Mouse (Mus musculus) megakaryocyte, embryonic 14.5 days (primary cell): ENCODE results near the gene Chrne. TPM values are rescaled to one million over a fixed set of nuclear protein-coding genes. Genes with fewer than 3 reads are reported as not detected.

Experiments used
- H3K27me3 ChIP-seq: replicated peaks from 2 replicates; pipeline ENCODE3; 2012; ENCODE audit warnings: inconsistent platforms
- H3K36me3 ChIP-seq: replicated peaks from 2 replicates; pipeline ENCODE3; 2012; ENCODE audit warnings: low read length, inconsistent platforms, mixed read lengths
- H3K4me1 ChIP-seq: 2 replicates; pipeline ENCODE4 v1.6.1; 2012; ENCODE audit warnings: inconsistent platforms
- H3K4me3 ChIP-seq: replicated peaks from 2 replicates; pipeline ENCODE3; 2012; ENCODE audit warnings: moderate library complexity, mild to moderate bottlenecking, inconsistent platforms
- H3K9me3 ChIP-seq: 2 replicates; pipeline ENCODE4 v1.6.1; 2012; ENCODE audit warnings: inconsistent platforms
- FLI1 ChIP-seq: IDR thresholded peaks from 2 replicates; pipeline ENCODE4 v1.6.1; 2012; ENCODE audit warnings: low read length, inconsistent platforms, mixed read lengths
- GATA1 ChIP-seq: IDR thresholded peaks from 3 replicates; pipeline ENCODE4 v1.6.1; 2012; ENCODE audit warnings: mixed read lengths, low read length, inconsistent platforms, borderline replicate concordance
- polyA plus RNA-seq: library from polyadenylated mRNA; stranded (reverse); fragments of >175 nt; gene quantifications from 2 replicates; pipeline ENCODE4 v1.2.3, GENCODE M21; 2012; ENCODE audit warnings: low replicate concordance; ENCODE audit not compliant: insufficient read depth

The Chrne gene
- polyA plus RNA-seq, 1 experiment: 0.83 TPM

DNA sequence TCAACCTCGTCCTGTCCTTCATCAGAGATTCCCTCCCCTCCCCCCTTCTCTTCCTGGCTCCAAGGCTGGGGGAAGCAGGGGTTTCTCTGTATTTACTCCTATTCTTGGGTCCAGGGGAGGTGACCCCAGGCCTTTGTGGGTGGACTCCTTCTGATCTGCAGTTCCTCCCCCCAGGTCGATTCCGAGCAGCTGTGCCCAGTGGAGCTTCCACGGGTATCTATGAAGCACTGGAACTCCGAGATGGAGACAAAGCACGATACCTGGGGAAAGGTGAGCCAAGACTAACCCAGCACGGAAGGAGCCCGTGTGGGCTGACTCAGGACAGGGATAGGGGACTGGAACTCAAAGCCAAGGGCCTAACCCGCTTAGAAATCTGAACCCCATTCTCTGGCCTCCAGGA lies 39.0 kb upstream of the Chrne start:
- H3K9me3 ChIP-seq: no peaks in the 10 kb centered on the region
- TF ChIP-seq FLI1 (no peak), GATA1 (no peak)
- H3K36me3 ChIP-seq: peaks cover 46% of the 10 kb centered on the region
- H3K4me1 ChIP-seq: peaks cover 67% of the 10 kb centered on the region
- H3K27me3 ChIP-seq: no peaks in the 10 kb centered on the region
- peak overlapping the region; percentile 14 for H3K4me3 ChIP-seq

DNA sequence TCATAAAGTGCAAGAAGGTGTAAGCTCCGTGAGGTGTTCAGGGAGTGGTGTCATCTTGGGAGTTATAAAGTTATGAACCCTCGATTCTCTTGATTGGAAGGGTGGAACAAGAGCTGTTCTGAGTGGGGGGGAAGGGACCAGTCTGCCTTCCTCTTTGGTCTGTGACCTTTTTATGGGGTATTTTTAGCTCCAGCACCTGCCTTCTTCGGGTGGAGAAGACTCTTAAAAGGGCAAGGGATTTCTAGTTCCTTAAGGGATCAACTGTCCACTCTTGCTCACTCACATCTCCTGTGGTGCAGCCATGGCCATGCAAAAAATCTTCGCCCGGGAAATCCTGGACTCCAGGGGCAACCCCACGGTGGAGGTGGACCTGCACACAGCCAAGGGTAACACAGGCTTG lies 38.6 kb upstream of the Chrne start:
- Histone ChIP-seq H3K36me3 (peaks cover 46% of the 10 kb centered on the region), H3K27me3 (no peaks in the 10 kb centered on the region), H3K4me3 (peak overlapping the region; percentile 14), H3K9me3 (no peaks in the 10 kb centered on the region), H3K4me1 (peaks cover 65% of the 10 kb centered on the region)
- TF ChIP-seq FLI1 (no peak), GATA1 (no peak)

DNA sequence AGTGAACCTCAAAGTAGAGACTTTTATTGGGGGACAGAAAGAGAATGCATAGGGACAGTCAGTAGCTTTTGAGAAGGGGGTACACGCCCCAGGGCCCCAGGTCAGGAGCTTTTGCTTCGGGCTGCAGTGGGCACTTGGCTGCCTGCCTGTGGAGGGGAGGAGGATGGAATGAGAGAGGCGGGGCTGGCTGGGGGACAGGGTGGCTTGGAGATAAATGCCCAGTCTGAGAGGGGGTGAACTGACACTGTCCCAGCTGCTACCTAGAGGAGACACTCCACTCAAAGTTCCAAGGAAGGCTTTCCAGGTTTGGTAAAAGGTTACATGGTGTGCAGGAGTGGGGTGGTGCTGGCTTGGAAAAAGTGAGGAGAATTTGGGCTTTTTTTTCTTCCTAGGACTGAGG lies 37.9 kb upstream of the Chrne start, which contains the start of gene Eno3:
Gene Eno3, plus strand, starts transcription at position 239 of the 400 bp plus-strand sequence.
- TF ChIP-seq FLI1 (no peak), GATA1 (no peak)
- Histone ChIP-seq H3K27me3 (no peaks in the 10 kb centered on the region), H3K36me3 (peaks cover 46% of the 10 kb centered on the region), H3K4me1 (peaks cover 69% of the 10 kb centered on the region), H3K4me3 (peak within 1 kb of the TSS; percentile 100), H3K9me3 (no peaks in the 10 kb centered on the region)

DNA sequence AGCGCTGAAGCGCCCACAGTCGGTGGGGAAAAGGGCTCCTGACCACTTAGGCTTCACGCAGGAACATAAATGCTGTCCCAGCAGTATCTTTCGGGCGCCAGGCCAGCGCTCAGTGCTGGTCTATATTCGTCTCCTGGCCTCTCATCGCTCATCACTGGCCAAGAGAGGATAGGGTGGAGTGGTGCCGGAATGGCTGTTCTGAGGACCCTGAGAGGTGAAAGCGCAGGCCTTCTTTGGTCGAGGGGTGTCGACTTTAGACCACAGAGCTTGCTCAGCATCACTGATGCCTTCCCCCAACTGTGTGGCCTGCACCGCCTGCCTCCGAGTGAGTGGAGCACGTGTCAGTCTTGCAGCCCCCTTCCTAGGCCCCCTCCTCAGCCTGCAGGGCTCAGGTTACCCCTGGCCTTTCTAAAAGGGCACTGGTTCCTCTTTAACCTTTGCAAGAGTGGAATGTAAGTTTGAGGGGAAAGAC lies 37.5 kb upstream of the Chrne start:
- TF ChIP-seq GATA1 (no peak), FLI1 (no peak)

DNA sequence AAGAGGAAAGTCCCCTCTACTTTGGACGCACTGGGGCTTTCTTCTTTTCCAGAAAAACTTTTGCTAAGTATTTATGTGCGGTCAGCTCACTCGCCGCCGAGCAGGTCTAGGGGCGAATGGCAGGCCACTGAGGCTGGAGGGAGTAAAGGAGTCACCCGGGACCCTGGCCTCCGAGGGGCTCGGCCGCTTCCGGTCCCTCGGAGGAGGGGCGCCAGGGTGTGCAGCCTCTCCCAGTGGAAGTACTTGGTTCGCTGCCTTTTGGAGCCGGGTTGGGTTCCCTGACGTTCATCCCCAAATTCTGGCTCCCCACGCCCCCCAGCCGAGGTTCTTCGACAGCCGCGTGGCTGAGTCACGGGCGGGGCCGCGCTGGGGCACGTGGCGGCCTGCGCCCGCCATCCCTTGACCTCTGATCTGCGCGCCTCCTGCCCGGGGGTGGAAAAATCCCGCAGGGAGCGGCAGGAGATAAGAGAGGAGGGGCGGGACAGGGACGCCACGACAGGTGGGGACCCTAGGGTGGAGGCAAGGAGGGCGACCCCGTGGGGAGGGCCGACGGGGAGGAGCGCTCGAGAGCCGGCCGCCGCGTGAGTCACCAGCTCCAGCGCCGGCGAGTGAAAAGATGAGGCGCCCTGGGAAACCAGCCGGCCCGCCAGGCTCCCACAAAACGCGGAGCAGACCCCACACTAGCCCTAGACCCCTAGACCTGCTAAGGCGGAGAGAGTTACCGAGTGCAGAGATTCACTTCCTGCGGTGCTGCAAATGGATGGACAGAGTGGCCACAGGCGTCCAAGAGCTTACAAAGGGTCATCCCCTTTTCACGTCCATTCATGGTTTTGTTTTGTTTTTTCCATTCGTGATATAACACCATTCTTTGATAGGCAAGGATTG lies 36.8 kb upstream of the Chrne start:
- TF ChIP-seq FLI1 (no peak), GATA1 (no peak)
- peaks cover 46% of the 10 kb centered on the region for H3K36me3 ChIP-seq
- no peaks in the 10 kb centered on the region for H3K9me3 ChIP-seq
- peaks cover 73% of the 10 kb centered on the region for H3K4me1 ChIP-seq
- no peaks in the 10 kb centered on the region for H3K27me3 ChIP-seq
- H3K4me3 ChIP-seq: peak overlapping the region; percentile 100

More for the DNA sequence above, 37.5 kb upstream of the Chrne start:
- Histone ChIP-seq H3K9me3 (no peaks in the 10 kb centered on the region), H3K36me3 (peaks cover 46% of the 10 kb centered on the region), H3K27me3 (no peaks in the 10 kb centered on the region), H3K4me3 (peak overlapping the region; percentile 100), H3K4me1 (peaks cover 69% of the 10 kb centered on the region)

DNA sequence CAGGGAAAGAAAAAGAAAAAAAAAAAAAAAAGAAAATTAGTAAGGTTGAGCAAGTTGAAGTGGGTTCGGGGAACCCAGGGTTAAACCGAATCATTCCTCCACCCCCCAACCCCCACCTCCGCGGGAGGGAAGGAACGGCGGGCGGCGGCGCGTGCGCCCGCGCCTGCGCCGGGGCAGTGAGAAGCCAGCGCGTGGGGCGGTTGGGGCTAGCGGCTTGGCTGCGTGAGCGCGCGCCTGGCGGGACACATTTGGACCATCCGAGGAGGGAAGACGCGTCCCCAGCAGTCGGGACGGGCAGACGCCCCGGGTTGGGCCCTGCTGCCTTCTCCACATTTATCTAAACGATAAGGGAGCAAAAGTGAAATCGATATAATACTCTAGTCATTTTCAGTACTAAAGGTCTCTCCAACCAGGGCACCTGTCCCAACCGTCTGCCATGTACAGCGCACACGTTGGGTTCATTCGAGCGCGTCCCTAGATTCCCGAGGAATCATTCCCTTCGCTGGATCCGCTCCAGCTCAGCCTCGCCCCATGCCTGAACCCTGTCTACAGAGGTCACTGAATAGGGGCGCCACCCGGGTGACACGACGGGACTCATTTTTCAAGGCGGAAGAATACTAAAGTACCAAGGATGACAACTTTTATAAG lies 36.0 kb upstream of the Chrne start:
- H3K36me3 ChIP-seq: peaks cover 48% of the 10 kb centered on the region
- no peak for TF ChIP-seq FLI1
- TF ChIP-seq GATA1: no peak
- H3K9me3 ChIP-seq: no peaks in the 10 kb centered on the region
- H3K4me1 ChIP-seq: peaks cover 76% of the 10 kb centered on the region
- H3K4me3 ChIP-seq: peak overlapping the region; percentile 100
- no peaks in the 10 kb centered on the region for H3K27me3 ChIP-seq

DNA sequence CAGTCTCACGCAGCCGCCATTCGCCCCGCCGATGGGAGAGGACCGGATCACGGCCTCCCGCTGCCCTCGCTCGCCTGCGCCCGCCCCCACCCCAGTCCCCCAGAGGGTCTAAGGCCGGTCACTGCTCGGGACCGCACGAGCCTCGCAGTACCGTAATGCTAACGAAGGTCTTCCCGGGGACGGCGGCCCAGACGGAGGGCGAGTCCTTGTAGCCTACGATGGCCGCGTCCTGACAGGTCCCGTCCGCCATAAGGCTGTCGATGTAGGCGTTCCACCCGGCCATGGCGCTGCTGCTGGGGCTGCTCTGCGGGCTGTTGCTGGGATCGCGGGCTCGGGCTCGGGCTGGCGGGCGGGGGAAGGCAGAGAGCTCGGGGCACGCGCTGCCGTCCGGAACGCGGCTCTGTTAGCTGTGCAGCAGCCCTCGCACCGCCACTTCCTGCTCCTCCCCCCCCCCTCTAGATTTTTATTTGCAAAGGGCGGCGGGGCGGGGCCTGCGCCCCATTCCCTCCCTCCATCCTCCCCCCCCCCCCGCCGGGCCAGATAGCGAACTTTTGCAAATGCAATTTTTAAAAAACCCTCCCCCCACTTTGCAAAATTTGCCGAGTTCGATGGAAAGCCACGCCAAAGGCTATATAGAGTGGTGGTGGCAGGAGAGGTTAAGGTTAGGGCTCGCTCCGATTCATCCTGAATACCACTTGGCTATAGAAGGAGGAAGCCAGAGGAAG lies 35.3 kb upstream of the Chrne start, which contains the start of gene Pfn1:
Gene Pfn1, minus strand, starts transcription at position 447 of the 725 bp plus-strand sequence.
- Histone ChIP-seq H3K4me3 (peak within 1 kb of the TSS; percentile 100), H3K36me3 (peaks cover 48% of the 10 kb centered on the region), H3K27me3 (no peaks in the 10 kb centered on the region), H3K4me1 (peaks cover 78% of the 10 kb centered on the region), H3K9me3 (no peaks in the 10 kb centered on the region)
- TF ChIP-seq GATA1 (no peak), FLI1 (no peak)

DNA sequence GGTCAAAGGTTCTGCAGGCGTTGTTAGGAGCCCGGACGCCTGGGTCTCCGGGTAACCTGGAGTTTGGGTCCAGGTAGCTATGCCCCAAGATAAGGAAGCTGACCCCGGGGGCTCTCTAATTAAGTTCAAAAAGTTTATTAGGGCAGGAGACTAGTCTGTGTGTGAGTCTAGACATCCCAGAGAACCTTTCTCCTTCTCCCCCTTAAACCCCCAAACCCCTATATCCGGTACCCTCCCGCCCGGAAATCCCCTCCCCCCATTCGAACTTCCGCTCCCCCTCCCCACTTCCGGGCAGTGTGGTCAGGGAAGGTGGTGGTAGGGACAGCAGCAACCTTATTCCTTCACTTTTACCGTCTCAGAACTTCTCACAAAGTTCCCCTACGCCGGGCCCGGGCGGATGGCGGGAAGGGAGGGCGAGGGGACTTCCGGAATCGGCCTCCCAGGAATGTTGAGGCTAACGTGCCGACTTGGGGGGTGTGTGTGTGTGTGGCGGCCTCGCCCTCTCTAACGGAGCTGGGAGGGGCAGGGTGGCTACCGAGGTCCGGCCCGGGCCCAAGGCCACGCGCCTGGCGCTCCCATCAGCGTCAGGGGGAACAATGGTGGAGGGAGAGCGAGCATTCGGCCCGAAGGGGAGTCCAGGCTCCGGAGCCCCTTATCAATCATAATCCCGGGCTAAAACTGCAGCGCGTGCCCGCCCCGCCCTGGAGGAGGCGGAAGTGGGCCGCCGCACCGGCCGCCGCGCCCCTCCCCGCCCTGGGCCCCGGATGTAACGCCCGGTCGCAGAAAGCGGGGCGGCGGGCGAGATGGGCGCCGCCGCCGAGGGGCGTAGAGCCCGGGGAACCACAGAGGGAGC lies 34.6 kb upstream of the Chrne start:
- TF ChIP-seq FLI1 (0 out of 2 replicates have a peak, but pooled peaks have one; percentile 50), GATA1 (no peak)
- H3K36me3 ChIP-seq: peaks cover 50% of the 10 kb centered on the region
- peak overlapping the region; percentile 100 for H3K4me3 ChIP-seq
- H3K4me1 ChIP-seq: peaks cover 78% of the 10 kb centered on the region
- no peaks in the 10 kb centered on the region for H3K27me3 ChIP-seq
- no peaks in the 10 kb centered on the region for H3K9me3 ChIP-seq

DNA sequence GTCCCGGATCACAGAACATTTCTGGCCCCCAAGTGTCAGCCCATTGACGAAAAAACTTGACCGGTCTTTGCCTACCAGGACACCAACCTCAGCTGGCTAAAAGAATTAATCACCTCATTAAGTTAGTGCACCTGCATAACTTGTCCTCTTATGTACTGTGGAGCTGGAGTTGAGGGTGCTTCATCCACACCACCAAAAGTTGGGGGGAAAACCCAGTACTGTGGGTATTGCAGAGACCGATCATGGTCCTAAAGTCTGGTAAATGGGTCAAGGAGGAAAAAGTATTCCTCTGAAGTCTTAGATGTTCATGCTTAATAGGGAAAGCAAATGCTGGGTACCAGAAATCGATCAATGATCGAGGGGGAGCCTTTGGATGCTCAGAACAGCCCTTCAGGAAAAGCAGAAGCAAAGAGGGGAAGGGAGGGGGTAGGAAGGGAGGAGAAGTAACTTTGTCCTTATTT lies 33.9 kb upstream of the Chrne start:
- H3K9me3 ChIP-seq: no peaks in the 10 kb centered on the region
- H3K27me3 ChIP-seq: no peaks in the 10 kb centered on the region
- H3K36me3 ChIP-seq: peaks cover 56% of the 10 kb centered on the region
- no peak for TF ChIP-seq GATA1
- TF ChIP-seq FLI1: no peak
- peak overlapping the region; percentile 100 for H3K4me3 ChIP-seq
- peaks cover 73% of the 10 kb centered on the region for H3K4me1 ChIP-seq
